Mouse (Mus musculus): ENCODE results near the gene Med8.

Gene Med8

GRCm38 (mm10) chr4:118415779-118416178 is 6.6 kb downstream of the Med8 start:
- DNase-seq (ENCODE audit: low read depth, low spot score), result no peak

GRCm38 (mm10) chr4:118416329-118416728 is 7.2 kb downstream of the Med8 start:
- DNase-seq (ENCODE audit: low read depth, low spot score), result no peak

DNA sequence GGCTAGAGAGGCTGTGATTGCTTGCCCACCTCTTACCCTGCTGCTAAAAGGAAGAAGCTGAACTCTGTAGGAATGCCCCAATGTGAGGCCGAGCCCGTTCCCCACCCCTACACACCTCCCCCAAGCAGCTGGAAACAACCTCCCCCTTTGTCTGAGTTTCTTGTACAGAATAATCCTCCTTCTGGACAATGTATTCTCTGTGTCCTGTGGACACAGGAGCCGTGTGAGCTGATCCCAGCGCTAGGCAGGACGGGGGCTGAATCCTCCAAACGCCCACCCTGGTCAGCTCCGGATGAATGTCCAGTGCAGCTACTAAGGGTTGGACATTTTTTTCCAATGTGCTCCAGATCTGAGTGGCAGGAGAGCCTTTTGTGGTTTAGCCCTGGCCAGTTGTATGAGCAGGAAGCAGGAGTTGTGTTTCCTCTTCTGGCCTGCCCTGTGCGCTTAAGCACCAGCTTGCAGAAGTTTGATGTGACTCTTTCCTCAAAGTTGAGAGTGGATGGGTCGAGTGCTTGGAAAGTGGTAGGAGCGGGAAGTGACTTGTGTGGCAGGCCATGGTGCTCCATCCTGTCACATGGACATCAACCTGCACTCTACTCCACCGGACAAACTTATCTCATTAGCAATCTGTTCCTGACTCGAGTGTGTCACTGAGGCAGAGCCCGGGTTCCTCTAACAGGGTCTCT is 8.1 kb downstream of the Med8 start:
- DNase-seq (ENCODE audit: low read depth, low spot score), result no peak

DNA sequence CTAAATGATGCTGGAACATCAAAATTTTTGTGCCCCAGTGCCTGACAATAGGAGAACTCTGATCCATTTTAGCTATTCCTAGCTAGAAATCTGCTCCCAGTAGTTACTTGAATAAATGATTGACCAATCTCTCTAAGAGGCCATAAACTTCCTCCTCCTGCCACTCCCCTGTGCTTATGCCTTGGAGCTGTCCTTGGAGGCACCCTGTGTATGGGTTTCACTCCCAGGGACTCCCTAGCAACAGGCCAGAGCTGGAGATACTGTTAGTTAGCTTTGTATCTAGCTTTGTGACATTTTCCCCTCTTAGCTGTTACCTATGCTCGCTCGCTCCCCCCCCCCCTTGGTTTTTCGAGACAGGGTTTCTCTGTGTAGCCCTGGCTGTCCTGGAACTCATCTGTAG is 12.2 kb downstream of the Med8 start:
- DNase-seq (ENCODE audit: low read depth, low spot score), result no peak

DNA sequence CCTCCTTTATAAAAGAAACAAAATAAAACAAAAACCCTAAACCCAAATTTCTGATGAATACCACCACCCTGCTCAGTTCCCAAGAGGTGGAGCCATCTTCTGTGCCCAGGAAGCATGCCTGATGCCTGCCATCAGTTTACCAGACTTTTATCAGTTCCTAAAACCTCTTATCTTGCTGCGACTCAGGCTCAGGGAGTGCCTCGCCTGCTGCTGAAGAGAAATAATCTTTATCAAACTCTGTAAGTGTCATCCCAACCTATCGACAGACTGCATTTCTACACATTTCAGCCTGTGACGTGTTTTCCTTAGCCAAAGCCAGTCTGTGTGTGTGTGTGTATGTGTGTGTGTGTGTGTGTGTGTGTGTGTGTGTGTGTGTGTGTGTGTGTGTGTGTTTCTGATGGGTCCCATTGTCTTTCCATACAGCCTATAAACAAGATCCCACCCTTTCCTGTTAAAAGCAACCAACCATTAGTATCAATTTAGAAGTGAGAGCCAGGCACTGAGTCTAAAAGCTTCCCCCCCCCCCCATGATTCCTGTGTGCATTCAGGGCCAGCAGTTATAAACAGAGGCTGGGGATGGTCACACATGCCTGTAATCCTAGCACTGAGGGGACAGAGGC is 15.5 kb downstream of the Med8 start:
- no peak for DNase-seq (ENCODE audit: low read depth, low spot score)

DNA sequence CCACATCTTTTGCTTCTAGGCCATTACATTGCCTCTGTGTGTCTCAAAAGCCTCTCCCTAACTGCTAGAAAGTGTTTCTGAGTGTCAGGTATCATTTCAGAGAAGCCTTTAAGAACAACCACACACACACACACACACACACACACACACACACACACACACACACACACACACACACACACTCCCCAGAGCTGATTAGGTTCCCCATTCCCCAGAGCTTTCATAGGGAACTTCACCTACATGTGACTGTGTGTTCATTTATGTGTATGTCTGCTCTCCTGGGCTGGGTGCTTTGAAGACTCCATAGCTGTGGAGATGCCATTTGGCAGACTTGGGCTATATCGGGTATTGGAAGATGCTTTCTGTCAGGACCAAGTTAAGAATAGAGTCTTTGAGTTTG is 16.2 kb downstream of the Med8 start:
- DNase-seq (ENCODE audit: low read depth, low spot score), result no peak

DNA sequence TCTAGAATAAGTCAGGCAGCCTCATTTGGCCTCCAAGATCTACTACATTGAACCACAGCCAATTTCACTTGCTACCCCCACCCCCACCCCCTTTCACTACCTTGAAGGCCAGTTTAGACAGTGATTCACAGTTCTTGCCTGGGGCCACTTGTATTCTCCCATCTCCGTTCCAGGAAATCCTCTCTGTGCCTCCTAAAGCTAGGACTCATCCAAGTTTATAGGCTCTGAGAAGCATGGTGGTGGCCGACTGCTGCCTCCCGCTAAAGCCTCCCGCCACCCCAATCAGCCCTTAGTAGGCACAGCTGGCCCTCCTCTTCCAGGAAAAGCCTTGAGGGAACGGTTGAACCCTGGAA is 18.3 kb downstream of the Med8 start:
- no peak for DNase-seq (ENCODE audit: low read depth, low spot score)

GRCm38 (mm10) chr4:118427768-118428451 is 18.8 kb downstream of the Med8 start, which contains the start of gene Elovl1:
TSS of gene Elovl1 (plus strand) at chr4:118428093.
- no peak for DNase-seq (ENCODE audit: low read depth, low spot score)

- no peak for DNase-seq (ENCODE audit: low read depth, low spot score)
Measured at GRCm38 (mm10) chr4:118428531-118429214, 19.5 kb downstream of the Med8 start.

DNA sequence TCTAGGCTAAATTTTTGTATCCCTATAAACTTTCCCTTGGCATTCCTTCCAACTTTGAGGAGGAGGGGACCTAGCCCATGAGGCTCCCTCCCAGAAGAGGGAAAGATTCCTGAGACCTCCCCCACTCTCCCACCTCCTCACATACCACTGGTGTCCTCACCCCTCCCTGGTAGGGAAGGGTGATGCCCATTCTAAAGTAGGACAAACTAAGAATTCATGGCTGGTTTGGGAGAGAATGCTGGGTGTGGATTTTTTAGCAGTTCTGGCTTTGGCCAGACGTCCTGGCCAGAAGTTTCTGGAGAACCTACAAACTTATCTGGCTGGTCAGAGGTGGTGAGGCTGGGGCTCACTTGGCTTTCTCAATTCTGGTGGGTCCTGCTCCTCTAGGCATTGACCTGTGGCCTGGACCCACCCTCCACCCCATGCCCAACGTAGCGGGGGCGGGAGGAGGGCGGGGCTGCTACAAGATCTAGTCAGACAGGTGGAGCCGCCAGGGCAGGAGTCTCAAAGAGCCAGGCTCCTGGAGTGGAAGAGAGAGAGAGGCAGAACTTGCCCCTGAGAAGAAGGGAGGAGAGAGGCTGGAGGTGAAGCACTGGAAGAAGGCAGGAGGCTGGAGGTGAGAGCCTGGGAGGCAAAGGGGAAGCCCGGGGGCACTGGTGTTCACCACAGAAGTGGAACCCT is 20.2 kb downstream of the Med8 start:
- DNase-seq (ENCODE audit: low read depth, low spot score), result no peak

DNA sequence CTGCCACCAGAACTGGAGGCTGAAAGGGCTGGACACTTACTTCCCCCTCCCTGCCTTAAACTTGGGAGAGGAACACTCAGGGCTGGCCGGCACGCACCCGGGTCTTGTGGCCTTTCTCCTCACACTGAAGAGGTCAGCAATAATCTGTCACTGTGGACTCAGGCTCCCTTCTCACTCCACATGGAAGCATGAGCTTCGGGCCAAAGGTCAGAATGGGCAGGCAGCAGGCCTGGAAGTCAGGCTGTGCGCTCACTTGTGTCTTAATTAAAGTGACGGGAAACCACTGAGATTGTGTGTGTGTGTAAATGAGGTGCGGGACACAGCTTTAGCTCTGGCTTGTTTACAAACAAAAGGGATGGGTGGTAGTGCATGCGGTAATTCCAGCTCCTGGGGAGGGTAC is 23.2 kb downstream of the Med8 start:
- DNase-seq (ENCODE audit: low read depth, low spot score), result no peak

- DNase-seq (ENCODE audit: low read depth, low spot score), result peak; percentile 59
Measured at GRCm38 (mm10) chr4:118436820-118437603, 27.9 kb downstream of the Med8 start, which contains the start of gene Cdc20. TSS of gene Cdc20 (minus strand) at chr4:118437352.

GRCm38 (mm10) chr4:118437829-118438253 is 28.7 kb downstream of the Med8 start:
- DNase-seq (ENCODE audit: low read depth, low spot score), result no peak

GRCm38 (mm10) chr4:118445088-118445487 is 36.0 kb downstream of the Med8 start:
- no peak for DNase-seq (ENCODE audit: low read depth, low spot score)

GRCm38 (mm10) chr4:118445781-118446414 is 36.8 kb downstream of the Med8 start:
- no peak for DNase-seq (ENCODE audit: low read depth, low spot score)

GRCm38 (mm10) chr4:118446415-118447153 is 37.4 kb downstream of the Med8 start:
- no peak for DNase-seq (ENCODE audit: low read depth, low spot score)

DNA sequence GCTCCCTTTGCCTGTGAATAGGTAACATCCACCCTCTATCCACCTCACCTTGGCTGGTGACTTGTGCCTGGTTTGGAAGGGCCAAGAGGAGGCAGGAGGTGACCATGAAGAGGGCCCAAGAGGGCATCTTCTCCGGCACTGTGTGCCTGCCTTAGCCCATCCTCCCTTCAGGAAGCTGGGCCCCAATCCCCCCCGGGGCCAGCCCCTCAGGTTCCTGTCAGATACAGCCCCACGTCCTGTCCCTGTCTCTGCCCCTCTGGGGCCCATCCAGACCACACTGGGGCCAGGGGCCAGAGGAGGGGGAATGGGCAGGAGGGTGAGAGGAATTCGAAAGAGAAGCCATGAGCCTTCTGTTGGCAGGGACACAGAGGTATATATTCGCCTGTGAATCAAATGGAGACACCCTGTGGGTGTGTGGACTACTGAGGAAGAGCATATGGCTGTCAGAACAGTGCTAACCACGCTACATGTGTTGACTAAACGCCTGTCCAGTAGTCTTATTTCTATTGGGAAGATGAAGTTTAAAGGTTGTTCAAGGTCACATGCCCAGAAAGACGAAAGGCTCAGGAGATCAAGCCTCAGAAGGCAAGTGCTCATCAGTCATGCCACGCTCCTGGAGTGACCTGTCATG is 48.3 kb downstream of the Med8 start, which contains the start of gene Mpl:
Gene Mpl (minus strand): TSS at position 169 of the 631 bp plus-strand sequence.
- DNase-seq (ENCODE audit: low read depth, low spot score), result no peak

DNA sequence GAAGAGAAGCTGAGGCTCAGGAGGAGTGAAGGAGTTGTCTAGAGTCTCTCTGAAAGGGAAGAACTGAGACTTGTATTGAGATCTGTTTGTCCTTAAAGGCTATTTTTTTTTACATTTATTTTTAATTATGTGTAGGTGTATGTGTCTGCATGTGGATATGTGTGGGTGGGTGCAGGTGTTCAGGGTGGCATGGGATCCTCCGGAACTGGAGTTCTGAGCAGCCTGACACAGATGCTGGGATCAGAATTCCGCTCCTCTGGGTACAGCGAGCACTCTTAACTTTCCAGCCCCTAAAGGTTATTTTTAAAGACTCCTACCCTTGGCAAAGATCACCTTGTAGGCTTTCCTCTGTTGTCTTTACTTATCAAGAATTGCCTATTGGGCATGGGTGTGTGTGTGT is 55.8 kb downstream of the Med8 start:
- DNase-seq (ENCODE audit: low read depth, low spot score), result no peak
